Mouse (Mus musculus) adrenal gland, postnatal 10 days (tissue): Measurements from ENCODE around the gene 4930568D16Rik. TPM values are rescaled to one million over a fixed set of nuclear protein-coding genes. Genes with fewer than 3 reads are reported as not detected.
A peak's percentile ranks its signal among the peaks of the same experiment; 100 is the strongest.

ENCODE experiments used
- DNase-seq: peaks from one replicate; pipeline ENCODE4 v3.0.0; 2021; ENCODE audit warnings: mixed read lengths
- total RNA-seq, 2 experiments: library from RNA; stranded (reverse); gene quantifications; 2 replicates each; pipeline ENCODE4 v1.2.3; 2021

The 4930568D16Rik gene
- total RNA-seq, 2 experiments from 2014 or later, result not detected

GRCm38 (mm10) chr2:35342605-35343004 lies 24.9 kb downstream of the 4930568D16Rik start:
- no peak for DNase-seq

GRCm38 (mm10) chr2:35338707-35339106 lies 28.8 kb downstream of the 4930568D16Rik start:
- peak; percentile 75 for DNase-seq

- DNase-seq, result no peak
Observed at GRCm38 (mm10) chr2:35338036-35338435, 29.5 kb downstream of the 4930568D16Rik start.

GRCm38 (mm10) chr2:35337419-35337818 lies 30.1 kb downstream of the 4930568D16Rik start:
- no peak for DNase-seq

- DNase-seq, result peak; percentile 100
Observed at GRCm38 (mm10) chr2:35336388-35337280, 30.9 kb downstream of the 4930568D16Rik start, which contains the start of gene Stom. Stom (minus strand) TSS chr2:35336976.

GRCm38 (mm10) chr2:35335620-35336019 lies 31.9 kb downstream of the 4930568D16Rik start:
- no peak for DNase-seq

GRCm38 (mm10) chr2:35333670-35334069 lies 33.9 kb downstream of the 4930568D16Rik start:
- DNase-seq, result no peak

- no peak for DNase-seq
Observed at GRCm38 (mm10) chr2:35331205-35331604, 36.3 kb downstream of the 4930568D16Rik start.

- no peak for DNase-seq
Observed at GRCm38 (mm10) chr2:35329061-35329460, 38.5 kb downstream of the 4930568D16Rik start.

GRCm38 (mm10) chr2:35328064-35328792 lies 39.3 kb downstream of the 4930568D16Rik start:
- DNase-seq, result no peak

- no peak for DNase-seq
Observed at GRCm38 (mm10) chr2:35327583-35327982, 39.9 kb downstream of the 4930568D16Rik start.

- DNase-seq, result no peak
Observed at GRCm38 (mm10) chr2:35326931-35327330, 40.6 kb downstream of the 4930568D16Rik start.

- no peak for DNase-seq
Observed at GRCm38 (mm10) chr2:35325930-35326329, 41.6 kb downstream of the 4930568D16Rik start.

GRCm38 (mm10) chr2:35322404-35323164 lies 44.9 kb downstream of the 4930568D16Rik start:
- peak; percentile 62 for DNase-seq

- no peak for DNase-seq
Observed at GRCm38 (mm10) chr2:35320399-35320798, 47.1 kb downstream of the 4930568D16Rik start.

- DNase-seq, result no peak
Observed at GRCm38 (mm10) chr2:35318405-35318804, 49.1 kb downstream of the 4930568D16Rik start.

- no peak for DNase-seq
Observed at GRCm38 (mm10) chr2:35317604-35318003, 49.9 kb downstream of the 4930568D16Rik start.

- no peak for DNase-seq
Observed at GRCm38 (mm10) chr2:35314300-35314699, 53.2 kb downstream of the 4930568D16Rik start.

- DNase-seq, result no peak
Observed at GRCm38 (mm10) chr2:35309906-35310493, 57.5 kb downstream of the 4930568D16Rik start.

- no peak for DNase-seq
Observed at GRCm38 (mm10) chr2:35308166-35308565, 59.4 kb downstream of the 4930568D16Rik start.
